Mouse (Mus musculus): ENCODE results near the gene Mlph. TPM values are rescaled to one million over a fixed set of nuclear protein-coding genes. Genes with fewer than 3 reads are reported as not detected.

The Mlph gene
- 1 to 10 TPM in 1 of 2 experiments, under 1 TPM in 1; 0.85 to 1.3 TPM for total RNA-seq (2021)

GRCm38 (mm10) chr1:90914948-90915569 lies at the start of gene Mlph:
Gene Mlph, plus strand, starts transcription at chr1:90915085.
- no peak for DNase-seq (ENCODE audit: low spot score in 2 of 2)
- intact Hi-C loops (cut with DNase I), result no loop called here

GRCm38 (mm10) chr1:90866734-90867133 lies 48.2 kb upstream of the Mlph start:
- peak in 1 of 2 experiments; percentile 31 for DNase-seq (ENCODE audit: low spot score in 2 of 2)

GRCm38 (mm10) chr1:90870581-90870980 lies 44.3 kb upstream of the Mlph start:
- no peak for DNase-seq (ENCODE audit: low spot score in 2 of 2)
- intact Hi-C loops (cut with DNase I), result no loop called here

More at GRCm38 (mm10) chr1:90866734-90867133, 48.2 kb upstream of the Mlph start:
- intact Hi-C loops (cut with DNase I), result no loop called here

GRCm38 (mm10) chr1:90875371-90875770 lies 39.5 kb upstream of the Mlph start:
- DNase-seq (ENCODE audit: low spot score in 2 of 2), result no peak
- intact Hi-C loops (cut with DNase I), result no loop called here

GRCm38 (mm10) chr1:90875961-90876360 lies 38.9 kb upstream of the Mlph start:
- no peak for DNase-seq (ENCODE audit: low spot score in 2 of 2)
- intact Hi-C loops (cut with DNase I), result no loop called here

- intact Hi-C loops (cut with DNase I), result no loop called here
- DNase-seq (ENCODE audit: low spot score in 2 of 2), result no peak
Measured at GRCm38 (mm10) chr1:90876486-90877270, 38.2 kb upstream of the Mlph start.

GRCm38 (mm10) chr1:90885771-90886460 lies 29.0 kb upstream of the Mlph start:
- no peak for DNase-seq (ENCODE audit: low spot score in 2 of 2)
- intact Hi-C loops (cut with DNase I), result no loop called here

GRCm38 (mm10) chr1:90894521-90894920 lies 20.4 kb upstream of the Mlph start:
- DNase-seq (ENCODE audit: low spot score in 2 of 2), result no peak
- intact Hi-C loops (cut with DNase I), result no loop called here

- no peak for DNase-seq (ENCODE audit: low spot score in 2 of 2)
- intact Hi-C loops (cut with DNase I), result no loop called here
Measured at GRCm38 (mm10) chr1:90895004-90895403, 19.9 kb upstream of the Mlph start.

- intact Hi-C loops (cut with DNase I), result no loop called here
- no peak for DNase-seq (ENCODE audit: low spot score in 2 of 2)
Measured at GRCm38 (mm10) chr1:90896281-90896680, 18.6 kb upstream of the Mlph start.

GRCm38 (mm10) chr1:90896741-90897361 lies 18.0 kb upstream of the Mlph start:
- intact Hi-C loops (cut with DNase I), result no loop called here
- peak; percentile 20 to 23 for DNase-seq (ENCODE audit: low spot score in 2 of 2)

- intact Hi-C loops (cut with DNase I), result no loop called here
- DNase-seq (ENCODE audit: low spot score in 2 of 2), result no peak
Measured at GRCm38 (mm10) chr1:90898012-90898411, 16.9 kb upstream of the Mlph start.

GRCm38 (mm10) chr1:90899816-90900215 lies 15.1 kb upstream of the Mlph start:
- intact Hi-C loops (cut with DNase I), result no loop called here
- DNase-seq (ENCODE audit: low spot score in 2 of 2), result no peak

GRCm38 (mm10) chr1:90900406-90900805 lies 14.5 kb upstream of the Mlph start:
- intact Hi-C loops (cut with DNase I), result no loop called here
- DNase-seq (ENCODE audit: low spot score in 2 of 2), result no peak

- intact Hi-C loops (cut with DNase I), result no loop called here
- DNase-seq (ENCODE audit: low spot score in 2 of 2), result no peak
Measured at GRCm38 (mm10) chr1:90901246-90901645, 13.6 kb upstream of the Mlph start.

GRCm38 (mm10) chr1:90901681-90902208 lies 13.1 kb upstream of the Mlph start:
- DNase-seq (ENCODE audit: low spot score in 2 of 2), result no peak
- intact Hi-C loops (cut with DNase I), result no loop called here

- intact Hi-C loops (cut with DNase I), result no loop called here
- DNase-seq (ENCODE audit: low spot score in 2 of 2), result no peak
Measured at GRCm38 (mm10) chr1:90902751-90903150, 12.1 kb upstream of the Mlph start.

GRCm38 (mm10) chr1:90903211-90903945 lies 11.5 kb upstream of the Mlph start:
- intact Hi-C loops (cut with DNase I), result no loop called here

GRCm38 (mm10) chr1:90903971-90904458 lies 10.9 kb upstream of the Mlph start:
- peak; percentile 64 to 93 for DNase-seq (ENCODE audit: low spot score in 2 of 2)
- intact Hi-C loops (cut with DNase I), result no loop called here

More at GRCm38 (mm10) chr1:90903211-90903945, 11.5 kb upstream of the Mlph start:
- no peak for DNase-seq (ENCODE audit: low spot score in 2 of 2)
